Mouse (Mus musculus) MEL-GATA-1-ER (cell line): ENCODE data around the gene Gng13.
"Not testable (repeated sequence)": the region's sequence is repeated elsewhere in the genome, so short reads cannot be mapped to it uniquely, and the experiment has no call there.

Experiments
- DNase-seq: peaks from one replicate; pipeline ENCODE4 v3.0.0-alpha.2; 2012; ENCODE audit warnings: low read depth; ENCODE audit errors: extremely low read depth

Gng13 gene

DNA sequence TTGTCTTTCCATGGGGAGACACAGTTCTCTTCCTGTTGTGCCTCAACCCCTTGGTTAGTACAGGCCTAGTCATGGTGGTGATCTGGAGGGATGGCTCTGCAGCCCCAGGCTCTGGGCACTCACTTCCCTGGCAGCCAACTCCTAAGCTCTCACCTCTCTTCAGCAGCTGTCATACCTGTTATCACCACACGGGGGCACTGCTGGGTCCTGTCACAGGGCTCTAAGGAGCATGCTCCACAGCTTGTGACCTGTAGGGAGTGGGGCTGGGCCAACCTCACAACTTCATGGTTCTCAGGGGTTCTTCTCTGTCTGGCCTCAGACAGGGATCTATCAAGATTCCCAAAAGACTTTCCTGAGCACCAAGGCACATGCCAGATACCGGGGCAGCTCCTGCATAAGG is 15.1 kb downstream of the Gng13 start:
- DNase-seq: peak; percentile 59

DNA sequence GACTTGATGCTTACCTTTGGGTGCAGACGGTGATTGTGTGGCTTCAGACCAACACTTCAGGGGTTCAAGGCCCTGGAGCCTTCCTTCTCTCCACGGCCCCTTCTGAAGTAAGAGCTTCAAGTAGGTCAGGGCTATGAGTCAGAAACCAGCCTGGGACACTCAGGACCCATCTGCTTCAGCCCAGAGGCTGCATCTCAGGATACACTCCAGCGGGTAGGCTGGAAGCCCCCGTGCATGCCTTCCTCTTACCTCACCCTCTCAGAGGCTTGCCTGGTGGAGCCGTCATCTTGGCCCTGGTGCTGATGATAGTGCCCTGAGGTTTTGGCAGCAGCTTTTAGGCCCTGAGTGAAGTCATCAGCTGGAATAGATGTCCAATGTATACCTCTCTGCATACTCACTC is 18.3 kb downstream of the Gng13 start:
- no peak for DNase-seq

DNA sequence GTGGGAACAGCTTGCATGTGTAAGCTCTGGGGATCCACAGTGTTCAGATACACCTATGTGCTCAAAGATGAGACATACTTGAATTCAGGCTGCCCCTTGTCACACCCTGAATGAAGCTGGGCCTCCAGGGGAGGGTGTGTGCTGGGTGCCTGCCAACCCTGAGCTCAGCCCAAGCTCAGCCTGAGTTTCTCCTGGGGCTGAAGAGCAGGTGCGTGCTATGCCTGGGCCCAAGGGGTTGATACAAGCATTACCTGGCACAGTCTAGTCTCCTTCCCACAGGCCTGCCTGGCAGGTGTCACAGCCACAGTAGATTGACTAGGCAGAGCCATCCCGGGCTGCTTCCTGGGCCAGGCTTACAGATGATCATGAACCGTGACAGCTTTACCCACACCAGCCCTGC is 18.8 kb downstream of the Gng13 start, which contains the start of gene Mslnl:
Mslnl (plus strand) TSS at position 298 of the 400 bp plus-strand sequence.
- no peak for DNase-seq

DNA sequence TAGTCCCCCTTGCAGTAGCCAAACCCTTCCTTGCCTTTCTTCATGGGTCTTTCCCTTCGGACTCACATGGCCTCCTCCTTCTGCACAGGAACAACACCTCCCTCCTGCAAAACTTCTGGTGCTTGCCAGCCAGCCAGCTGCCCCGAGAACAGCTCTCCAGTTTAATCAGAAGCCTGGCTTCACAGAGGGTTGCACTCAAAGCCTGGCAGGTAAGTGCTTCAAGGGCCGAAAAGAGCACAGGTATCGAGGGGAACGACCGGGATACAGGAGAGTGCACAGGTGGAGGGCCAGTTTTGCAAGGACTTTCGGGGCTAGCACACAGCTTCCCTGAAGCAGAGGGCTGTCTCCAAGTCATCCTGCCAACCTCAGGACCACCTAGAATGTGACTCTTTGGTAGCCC is 21.9 kb downstream of the Gng13 start:
- DNase-seq: no peak

DNA sequence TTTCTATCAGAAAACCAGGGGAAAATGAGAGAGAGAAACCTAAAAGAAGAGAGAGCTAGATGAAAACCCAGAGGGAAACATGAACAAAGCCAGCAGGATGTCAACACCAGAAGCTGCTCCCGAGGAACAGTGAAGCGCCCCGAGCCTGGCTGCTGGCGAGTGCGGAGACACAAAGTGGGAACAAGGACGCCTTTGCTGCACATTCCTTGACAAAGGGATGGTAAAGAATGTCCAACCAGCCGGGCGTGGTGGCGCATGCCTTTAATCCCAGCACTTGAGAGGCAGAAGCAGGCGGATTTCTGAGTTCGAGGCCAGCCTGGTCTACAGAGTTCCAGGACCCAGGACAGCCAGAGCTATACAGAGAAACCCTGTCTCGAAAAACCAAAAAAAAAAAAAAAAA is 24.5 kb downstream of the Gng13 start:
- DNase-seq: not testable (repeated sequence)

DNA sequence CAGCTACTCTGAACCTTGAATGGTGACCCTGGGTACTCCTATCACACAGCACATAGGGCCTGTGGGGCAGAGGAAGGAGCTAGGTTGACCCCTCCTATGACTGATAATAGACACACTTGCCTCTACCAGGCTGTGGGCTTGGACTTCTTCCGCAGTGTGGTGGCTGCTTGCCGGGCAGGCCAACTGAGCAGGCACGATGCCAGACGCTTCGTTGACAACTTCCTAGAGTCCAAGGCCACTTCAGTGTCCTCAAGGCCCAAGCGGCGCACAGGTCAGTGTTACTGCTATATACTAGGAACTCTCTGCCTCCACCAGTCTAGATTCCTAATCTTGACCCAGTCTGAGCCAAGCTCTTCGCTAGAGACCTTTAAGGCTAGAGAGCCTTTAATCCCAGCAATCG is 26.9 kb downstream of the Gng13 start:
- no peak for DNase-seq

DNA sequence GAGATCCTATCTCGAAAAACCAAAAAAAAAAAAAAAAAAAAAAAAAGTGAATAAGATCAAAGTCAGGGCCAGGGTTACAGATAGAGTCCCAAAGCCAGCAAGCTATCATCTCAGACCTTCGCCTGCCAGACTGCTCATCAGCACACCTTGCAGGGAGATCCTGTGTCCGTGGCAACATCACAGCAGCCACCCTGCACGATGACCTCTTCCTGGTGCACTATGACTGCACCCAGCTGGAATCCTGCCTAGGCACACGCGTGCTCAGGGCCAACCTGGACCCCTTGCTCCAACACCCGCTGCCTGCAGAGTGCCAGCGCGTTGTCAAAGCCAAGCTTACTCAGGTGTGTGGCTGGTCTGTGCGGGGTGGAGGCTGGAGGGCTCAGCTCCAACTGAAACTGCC is 27.3 kb downstream of the Gng13 start:
- no peak for DNase-seq

DNA sequence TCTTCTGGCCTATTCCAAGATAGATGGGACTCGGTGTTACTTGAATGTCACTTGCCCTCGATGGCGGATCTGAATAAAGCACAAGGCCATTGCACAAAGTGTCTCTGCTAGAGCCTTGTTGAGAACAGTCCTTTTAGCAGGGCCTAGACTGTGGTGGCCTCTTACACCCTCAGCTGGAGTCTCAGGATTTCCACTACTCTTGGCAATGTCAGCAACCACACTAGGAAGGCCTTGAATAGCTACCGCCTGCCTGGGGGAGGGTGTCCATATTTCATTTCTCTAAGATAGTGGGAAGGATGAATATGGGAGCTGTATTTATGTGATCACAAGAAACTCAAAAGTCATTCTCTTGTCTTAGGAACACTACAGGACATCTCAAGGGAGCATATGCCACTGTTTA is 31.3 kb downstream of the Gng13 start:
- DNase-seq: no peak

DNA sequence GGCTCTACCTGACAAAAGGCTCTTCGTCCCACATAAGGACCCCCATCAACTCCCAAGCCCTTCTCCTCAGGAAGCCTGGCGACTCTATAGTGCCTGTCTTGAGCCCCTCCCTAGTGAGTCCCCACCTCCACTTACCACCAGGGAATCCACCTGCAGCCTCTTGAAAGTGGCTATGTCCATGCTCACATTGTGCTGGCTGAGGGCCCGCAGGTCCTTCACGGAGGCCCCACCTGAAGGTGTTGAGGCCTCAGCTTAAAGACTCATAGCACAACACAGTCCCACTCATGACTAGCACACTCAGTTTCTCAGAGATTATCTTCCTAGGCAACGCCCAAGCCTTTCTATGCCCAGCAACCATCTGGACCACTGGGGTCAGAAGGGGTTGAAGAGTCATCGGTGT is 32.3 kb downstream of the Gng13 start:
- no peak for DNase-seq

DNA sequence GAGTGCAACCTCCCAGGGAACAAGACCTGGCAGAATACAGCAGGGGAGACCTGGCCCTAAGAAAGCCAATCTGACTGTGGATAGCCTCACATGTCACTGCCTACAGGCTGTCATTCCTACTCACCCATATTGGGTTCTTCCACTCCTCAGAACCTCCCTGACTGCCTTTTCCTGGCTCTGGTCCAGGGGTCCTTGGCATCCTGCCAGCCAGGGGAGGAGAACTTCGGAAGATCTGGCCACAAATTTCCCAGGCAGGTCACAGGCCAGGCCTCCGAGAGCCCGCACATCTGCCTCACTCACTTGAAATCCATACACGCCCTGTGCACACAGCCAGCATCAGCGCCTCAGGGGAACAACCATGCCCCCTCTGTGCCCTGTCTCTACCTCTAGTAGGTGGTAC is 34.5 kb downstream of the Gng13 start:
- no peak for DNase-seq

DNA sequence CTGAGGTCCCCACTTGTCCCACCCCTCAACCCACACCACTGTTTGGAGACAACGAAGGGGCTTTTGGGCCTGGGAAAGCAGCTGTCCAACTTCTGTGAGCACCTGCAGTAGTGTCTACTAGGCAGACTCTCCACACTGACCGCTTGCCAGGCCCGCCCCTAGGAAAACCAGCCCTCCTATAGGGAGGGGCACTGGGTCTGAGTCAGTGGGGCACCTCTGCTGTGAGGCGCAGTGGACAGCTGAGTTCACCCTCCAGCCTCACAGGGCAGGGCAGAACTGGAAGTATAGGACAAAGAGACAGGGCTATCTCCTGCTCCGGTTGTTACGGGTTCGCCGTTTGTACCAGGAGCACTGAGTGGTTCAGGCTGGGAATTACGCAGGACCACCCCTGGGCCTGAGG is 37.3 kb downstream of the Gng13 start, which contains the start of gene Msln:
Msln (minus strand) TSS at position 138 of the 400 bp plus-strand sequence.
- no peak for DNase-seq

DNA sequence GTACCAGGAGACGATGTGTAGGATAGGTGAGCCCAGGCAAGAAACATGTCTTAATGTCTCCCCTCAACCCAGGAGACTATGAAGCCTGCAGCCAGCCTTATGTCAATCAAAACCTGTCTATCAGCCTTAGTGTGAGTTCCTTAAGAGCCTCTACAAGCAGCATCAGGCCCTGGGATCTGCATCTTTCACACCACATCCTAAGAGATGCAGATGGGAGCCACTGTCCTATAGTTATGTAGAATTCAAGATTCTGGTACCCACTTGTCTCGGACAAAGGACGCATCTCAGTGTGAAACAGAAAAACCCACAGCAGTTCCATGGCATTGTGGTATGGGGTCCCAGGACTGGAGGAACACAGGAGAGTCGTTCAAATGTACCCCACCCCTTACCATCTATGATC is 38.1 kb downstream of the Gng13 start:
- DNase-seq: no peak

DNA sequence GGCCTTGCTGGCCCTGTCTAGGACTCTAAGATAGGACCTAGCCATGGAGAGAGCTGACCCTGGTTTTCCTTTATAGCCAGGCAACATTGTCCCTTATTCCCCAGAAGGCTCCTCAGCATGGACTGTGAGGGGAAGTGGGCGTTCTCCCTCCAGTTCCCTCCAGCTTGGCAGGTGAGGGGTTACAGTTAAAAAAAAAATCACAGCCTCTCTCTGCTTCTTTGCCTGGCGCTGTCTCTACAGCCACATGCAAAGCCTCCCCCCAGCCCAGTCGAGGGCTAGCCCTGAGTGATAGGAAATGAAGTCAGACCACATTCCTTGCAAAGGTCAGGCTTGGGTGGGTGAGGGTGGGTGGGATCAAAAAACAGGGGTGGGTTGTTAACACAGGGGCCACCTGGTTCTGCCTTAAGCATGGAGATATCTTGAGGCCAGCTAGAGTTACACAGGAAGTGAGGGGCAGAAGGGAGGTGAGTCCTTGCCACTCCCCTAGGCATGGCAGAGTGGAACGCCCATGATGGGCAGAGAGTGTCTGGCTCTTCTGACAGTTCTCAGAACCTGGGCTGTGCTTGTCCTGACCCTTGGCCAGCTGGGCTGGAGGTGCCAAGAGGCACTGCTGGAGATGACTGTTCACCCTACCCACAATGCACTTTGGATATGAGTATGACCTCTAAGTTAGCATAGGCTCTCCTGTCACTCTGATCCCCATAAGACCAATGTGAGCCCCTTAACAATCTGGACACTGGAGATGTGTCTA is 38.8 kb downstream of the Gng13 start:
- DNase-seq: no peak

DNA sequence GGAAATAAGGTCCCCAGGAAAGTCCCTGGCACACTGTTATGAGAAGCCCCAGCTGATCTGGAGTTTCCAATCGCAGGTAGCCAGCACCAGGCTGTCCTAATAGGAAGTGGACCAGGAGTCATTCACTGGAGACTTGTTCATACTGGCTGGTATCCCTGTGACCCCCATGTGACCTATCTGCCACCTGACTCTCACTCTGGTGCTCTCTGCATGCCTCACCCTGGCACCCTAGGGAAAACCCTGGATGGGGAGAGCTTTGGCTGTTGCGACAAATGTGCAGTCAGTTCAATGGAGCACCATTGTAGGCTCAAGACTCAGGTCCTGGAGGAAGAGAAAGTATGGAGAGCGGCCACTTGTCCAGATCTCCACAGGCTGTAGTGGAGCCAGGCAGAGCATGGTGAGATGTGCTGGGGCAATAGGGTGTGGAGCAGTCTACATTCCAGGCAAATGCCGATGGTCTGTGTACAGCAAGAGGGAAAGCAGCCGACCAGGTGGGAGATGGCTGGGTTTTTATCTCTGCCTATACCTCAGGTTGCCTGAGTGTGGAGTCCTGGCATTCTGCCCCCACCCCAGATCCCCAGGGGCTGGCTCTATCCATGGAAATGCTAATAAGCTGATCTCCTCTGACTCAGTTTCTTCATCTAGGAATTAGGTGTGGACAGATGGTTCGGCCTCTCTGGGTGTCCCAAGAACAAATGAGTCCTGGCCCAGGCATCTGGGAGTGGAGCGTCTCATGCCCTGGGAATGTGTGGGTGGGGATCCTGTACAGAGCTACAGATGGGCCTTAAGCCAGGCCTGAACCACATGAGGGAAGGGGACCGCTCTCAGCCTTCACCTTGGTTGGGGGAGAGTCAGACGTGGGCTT is 39.6 kb downstream of the Gng13 start:
- no peak for DNase-seq

DNA sequence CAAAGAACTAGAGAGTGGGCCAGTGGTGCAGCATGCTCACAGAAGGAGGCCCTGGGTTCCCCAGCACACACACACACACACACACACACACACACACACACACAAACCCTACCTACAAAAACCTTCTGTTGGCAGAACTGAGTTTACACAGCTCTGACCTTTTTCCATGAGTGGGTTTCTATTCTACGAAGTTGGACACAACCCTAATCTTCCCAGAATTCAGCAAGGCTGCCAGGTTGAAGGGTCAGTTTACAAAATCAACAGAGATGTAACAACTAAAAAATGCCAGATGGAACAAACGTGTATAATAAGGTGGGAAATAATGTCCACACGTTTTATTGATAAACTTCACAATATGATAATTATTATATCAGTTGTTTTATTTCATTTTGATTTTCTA is 40.7 kb downstream of the Gng13 start:
- DNase-seq: no peak

DNA sequence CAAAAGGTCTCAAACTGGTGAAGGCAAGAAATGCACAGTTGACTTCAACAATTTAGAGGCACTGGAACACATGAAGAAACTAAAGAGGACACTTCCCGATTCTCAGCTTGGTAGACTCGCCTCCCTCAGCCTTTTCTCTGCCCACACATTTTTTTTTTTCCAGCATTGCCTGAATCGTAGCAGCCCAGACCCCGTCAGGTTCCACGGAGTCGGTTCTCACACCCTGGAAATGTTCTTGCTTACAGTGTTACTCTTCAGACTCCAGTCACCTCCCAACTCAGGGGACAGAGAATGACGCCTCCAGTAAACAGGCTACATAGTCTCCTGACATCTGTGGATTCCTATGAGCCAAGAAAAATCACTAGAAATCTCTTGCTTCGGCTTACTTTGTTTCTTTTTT is 43.2 kb downstream of the Gng13 start:
- DNase-seq: no peak

DNA sequence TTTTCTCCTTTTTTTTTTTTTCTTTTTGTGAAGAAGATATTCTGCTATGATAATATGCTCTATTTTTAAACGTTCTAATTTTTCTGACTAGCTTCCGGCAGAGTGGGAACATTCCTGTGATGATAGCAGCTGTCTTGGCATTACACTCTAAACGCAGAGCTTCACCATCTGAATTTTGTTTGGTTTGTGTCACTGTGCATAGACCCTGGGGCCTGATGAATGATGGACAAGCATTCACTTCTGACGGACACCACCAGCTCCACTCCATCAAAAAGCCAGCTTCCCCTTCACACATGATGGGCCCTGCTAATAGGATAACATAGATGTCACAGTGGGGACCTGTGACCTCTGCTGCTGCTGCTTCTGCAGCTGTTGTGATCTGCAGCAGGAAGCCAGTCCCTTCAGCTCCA is 44.6 kb downstream of the Gng13 start:
- DNase-seq: no peak

DNA sequence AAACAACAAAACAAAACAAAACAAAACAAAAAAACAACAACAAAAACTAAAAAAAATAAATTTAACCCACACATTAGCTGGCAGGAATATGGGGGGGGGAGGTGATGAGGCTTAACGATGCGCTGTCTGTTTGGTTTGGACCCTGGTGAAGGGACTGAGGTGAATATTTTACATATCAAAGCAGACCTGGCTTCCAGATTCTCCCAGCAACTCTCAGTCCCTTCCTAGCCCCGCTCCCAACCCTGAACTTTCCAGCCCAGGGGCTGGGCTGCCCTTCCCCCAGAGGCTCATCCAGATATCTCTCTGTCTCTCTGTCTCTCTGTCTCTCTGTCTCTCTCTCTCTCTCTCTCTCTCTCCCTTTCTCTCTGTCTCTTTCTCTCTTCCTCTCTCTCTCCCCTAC is 45.6 kb downstream of the Gng13 start:
- no peak for DNase-seq

DNA sequence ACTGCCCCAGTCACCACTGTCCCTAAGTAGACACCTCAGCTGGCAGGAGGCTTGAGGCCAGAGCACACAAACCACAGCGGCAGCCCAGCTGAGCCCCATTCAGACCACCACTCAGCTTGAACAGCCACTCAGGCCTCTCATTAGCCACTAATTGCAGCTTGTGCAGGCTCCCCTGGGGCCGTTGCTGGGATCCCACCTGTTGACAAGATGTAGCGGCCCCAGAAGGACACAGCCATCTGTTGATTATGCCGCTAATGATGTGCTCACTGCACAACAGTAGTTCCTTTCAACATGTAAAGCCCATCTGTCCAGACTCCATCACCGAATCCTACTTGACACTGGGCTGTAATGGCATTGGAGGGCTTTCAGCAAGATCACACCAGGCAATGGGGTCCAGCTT is 48.9 kb downstream of the Gng13 start:
- no peak for DNase-seq
